Mouse (Mus musculus) adrenal gland, postnatal 14 days (tissue): ENCODE results near the gene Mbd6. TPM values are rescaled to one million over a fixed set of nuclear protein-coding genes. Genes with fewer than 3 reads are reported as not detected.

Experiments used
- DNase-seq: peaks from one replicate; pipeline ENCODE4 v3.0.0; 2021; ENCODE audit warnings: mixed read lengths
- total RNA-seq: library from RNA; stranded (reverse); gene quantifications from 2 replicates; pipeline ENCODE4 v1.2.3, GENCODE M21; 2021

Mbd6 gene
- total RNA-seq, 1 experiment from 2014 or later = 47.9 TPM

- no peak for DNase-seq
Measured at GRCm38 (mm10) chr10:127263631-127264030, 25.2 kb downstream of the Mbd6 start.

- peak; percentile 42 for DNase-seq
Measured at GRCm38 (mm10) chr10:127262548-127263398, 26.0 kb downstream of the Mbd6 start, which contains the start of gene Kif5a. Kif5a (minus strand) TSS chr10:127263348.

DNA sequence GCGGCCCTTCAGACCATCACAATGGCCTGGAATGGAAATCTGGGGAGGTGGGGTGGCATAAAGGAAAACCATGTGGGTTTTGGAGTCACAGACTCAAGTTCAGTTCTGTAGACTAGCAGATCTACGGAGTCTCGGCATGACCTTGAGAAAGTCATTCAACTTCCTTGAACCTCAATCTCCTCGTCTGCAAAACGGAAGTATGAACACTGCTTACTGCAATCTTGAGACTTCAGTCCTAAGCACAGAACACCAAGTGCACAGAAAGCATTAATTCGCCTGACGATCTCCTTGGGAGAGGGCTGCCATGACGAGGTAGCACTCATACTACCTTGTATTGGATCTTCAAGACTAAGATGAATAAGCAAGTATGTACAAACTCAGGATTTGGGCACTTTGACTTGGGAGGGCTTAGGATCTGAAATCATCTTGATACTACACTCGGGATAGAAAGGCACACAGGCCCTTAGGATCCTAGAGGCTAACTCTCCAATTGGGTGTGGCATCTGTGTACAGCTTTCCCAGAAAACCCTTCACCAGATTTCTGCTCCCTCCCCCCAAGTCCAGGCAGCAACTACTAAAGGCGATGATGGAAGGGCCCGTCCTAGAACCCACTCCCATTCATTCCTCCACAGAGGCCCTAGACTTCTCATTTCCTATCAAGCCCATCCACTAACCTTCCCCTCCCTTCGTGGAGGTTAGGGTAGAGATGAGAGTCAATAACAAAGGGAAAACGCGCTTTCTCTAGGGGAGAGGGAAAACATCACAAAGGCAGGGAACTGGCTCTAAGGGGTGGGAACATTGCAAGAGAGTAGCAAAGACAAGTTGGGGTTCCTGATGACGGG lies 26.9 kb downstream of the Mbd6 start:
- DNase-seq = no peak

DNA sequence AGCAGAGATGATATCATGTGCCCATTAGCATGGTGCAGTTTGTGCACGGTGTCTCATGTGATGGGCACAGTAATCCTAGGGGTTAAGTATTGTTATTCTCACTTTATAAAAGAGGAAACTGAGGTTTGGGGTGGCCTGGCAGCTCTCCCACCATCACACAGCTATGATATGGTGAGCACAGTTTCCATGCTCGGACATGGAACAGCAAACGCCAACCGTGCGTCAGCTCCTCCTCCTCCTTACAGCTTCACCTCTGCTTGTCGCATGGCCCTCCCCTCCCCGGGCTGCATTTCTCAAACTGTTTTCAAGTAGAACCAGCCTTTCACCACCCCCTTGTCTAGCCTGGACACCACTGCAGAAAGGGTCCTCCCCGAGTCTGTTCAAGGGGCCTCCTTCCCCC lies 30.3 kb downstream of the Mbd6 start:
- DNase-seq = no peak

DNA sequence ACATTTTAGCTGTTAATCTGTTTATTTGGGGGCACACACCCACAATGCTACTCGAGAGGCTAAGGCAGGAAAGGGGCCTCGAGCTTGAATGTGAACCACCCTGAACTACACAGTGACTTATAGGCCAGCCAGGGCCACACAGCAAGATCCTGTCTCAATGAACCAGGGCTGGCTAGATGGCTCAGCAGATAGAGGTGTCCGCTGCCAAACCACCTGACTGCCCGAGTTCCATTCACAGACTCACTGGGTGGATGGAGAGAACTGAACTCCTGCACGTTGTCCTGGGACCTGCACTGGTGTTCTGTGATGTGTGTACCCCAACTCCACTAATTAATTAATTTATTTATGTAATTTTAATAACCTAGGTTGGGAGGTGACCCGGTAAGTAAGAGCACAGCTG lies 31.0 kb downstream of the Mbd6 start:
- DNase-seq = no peak

DNA sequence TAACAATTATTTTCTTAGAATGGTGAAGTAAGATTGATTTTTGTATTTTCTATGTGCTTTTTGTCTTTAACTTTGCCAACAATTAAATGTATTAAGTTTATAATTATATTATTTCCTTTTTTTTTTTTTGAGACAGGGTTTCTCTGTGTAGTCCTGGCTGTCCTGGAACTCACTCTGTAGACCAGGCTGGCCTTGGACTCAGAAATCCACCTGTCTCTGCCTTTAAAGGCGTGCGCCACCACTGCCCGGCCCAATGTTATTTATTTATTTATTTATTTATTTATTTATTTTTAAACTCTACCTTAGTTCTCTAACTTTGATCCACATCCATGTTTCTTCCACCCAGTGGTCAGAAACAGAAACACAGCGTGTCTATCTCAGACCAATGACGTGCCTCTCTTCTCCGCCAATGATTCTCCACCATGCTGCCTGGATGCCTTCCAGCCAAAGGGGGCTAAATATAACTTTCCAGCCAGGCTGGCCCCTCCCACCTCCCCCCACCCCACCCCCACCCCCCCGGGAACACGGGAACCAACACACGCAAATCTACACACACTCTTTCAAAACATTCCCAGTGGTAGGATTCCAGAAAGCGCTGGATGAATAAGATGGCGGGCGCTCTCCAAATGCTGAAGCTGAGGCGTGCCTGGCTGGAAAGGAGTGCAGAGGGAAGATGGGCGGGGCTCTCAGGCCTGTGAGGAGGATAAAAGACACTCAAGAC lies 33.0 kb downstream of the Mbd6 start:
- DNase-seq = peak; percentile 83

GRCm38 (mm10) chr10:127250810-127251209 lies 38.0 kb downstream of the Mbd6 start:
- DNase-seq = no peak

DNA sequence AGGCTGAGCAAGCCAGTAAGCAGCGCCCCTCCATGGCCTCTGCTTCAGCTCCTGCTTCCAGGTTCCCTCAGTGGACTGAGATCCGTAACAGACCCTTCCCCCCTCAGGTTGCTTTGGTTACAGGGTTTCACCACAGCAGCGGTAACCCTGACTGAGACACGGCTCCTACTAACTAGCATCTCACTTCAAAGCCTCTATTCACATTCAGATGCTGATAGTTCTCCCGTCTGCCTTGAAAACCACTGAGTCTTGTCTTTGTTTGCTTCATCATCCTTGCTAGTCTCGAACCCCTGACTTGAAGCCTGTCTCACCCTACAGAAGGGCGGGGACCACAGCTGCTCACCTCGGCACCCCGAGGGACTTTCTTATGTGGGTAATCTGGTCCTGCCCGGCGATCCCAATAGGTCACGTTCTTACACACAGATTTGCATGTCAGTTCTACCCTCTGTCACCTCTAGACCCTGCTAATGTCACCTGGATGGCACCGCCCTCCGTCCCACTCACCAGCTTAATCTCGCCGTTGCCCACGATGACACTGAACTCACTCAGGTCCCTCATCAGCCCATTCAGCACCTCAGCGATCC lies 50.5 kb downstream of the Mbd6 start:
- no peak for DNase-seq

- no peak for DNase-seq
Measured at GRCm38 (mm10) chr10:127236541-127236940, 52.3 kb downstream of the Mbd6 start.

DNA sequence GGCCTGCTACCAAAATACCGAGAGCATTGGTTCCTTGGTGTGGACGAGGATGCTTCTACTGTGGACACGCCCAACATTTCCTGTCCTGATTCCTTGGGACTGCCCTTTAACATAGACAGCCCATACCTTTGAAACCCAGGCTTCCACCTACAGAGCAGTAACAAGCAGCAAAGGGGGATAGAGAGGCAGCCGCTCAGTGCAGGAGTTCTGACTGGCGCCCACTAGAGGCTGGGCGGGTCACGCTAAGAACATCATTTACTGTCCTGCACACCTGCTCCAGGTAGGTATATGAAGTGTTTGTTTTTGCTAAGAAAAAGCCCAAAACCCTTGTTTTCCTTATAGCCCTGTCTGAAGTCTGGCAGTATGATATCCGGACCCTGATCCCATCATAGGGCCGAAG lies 55.7 kb downstream of the Mbd6 start:
- no peak for DNase-seq

Other genes with a start within 250 kb of the Mbd6 start
- gene Mettl1, start 247.6 kb downstream of the Mbd6 start, total RNA-seq = 12.4 and 18.1 TPM in 2 replicates
- 0.15 and 0.23 TPM in 2 replicates for gene Eef1akmt3, start 247.5 kb downstream of the Mbd6 start, total RNA-seq
- 0.26 and 0.41 TPM in 2 replicates for gene Cyp27b1, start 240.8 kb downstream of the Mbd6 start, total RNA-seq
- 6.2 and 8.0 TPM in 2 replicates for gene March9, start 228.8 kb downstream of the Mbd6 start, total RNA-seq
- 242 and 253 TPM in 2 replicates for gene Cdk4, start 225.5 kb downstream of the Mbd6 start, total RNA-seq
- gene Tspan31, start 218.8 kb downstream of the Mbd6 start, total RNA-seq = 76.3 and 96.5 TPM in 2 replicates
- 6.9 and 14.3 TPM in 2 replicates for gene Agap2, start 213.7 kb downstream of the Mbd6 start, total RNA-seq
- 97.9 and 108 TPM in 2 replicates for gene Os9, start 167.9 kb downstream of the Mbd6 start, total RNA-seq
- 14.6 and 24.7 TPM in 2 replicates for gene B4galnt1, start 123.8 kb downstream of the Mbd6 start, total RNA-seq
- 10.4 and 10.8 TPM in 2 replicates for gene Slc26a10, start 108.4 kb downstream of the Mbd6 start, total RNA-seq
- gene Arhgef25, start 98.9 kb downstream of the Mbd6 start, total RNA-seq = 22.3 and 28.5 TPM in 2 replicates
- 60.7 and 66.5 TPM in 2 replicates for gene Dtx3, start 93.3 kb downstream of the Mbd6 start, total RNA-seq
- 28.5 and 29.2 TPM in 2 replicates for gene Pip4k2c, start 77.4 kb downstream of the Mbd6 start, total RNA-seq
- 7.6 and 11.5 TPM in 2 replicates for gene Kif5a, start 25.7 kb downstream of the Mbd6 start, total RNA-seq
- 142 and 153 TPM in 2 replicates for gene Dctn2, start 22.6 kb downstream of the Mbd6 start, total RNA-seq
- gene Mars, start 22.8 kb upstream of the Mbd6 start, total RNA-seq = 81.9 and 98.4 TPM in 2 replicates
- gene Arhgap9, start 32.9 kb upstream of the Mbd6 start, total RNA-seq = 2.1 and 15.2 TPM in 2 replicates
- 3.9 and 4.7 TPM in 2 replicates for gene Gli1, start 53.0 kb upstream of the Mbd6 start, total RNA-seq
- gene Inhbe, start 65.4 kb upstream of the Mbd6 start, total RNA-seq = 0.82 TPM in 1 of 2 replicates, not detected in the other
- gene Inhbc, start 81.4 kb upstream of the Mbd6 start, total RNA-seq = 0.79 and 14.4 TPM in 2 replicates
- gene R3hdm2, start 91.3 kb upstream of the Mbd6 start, total RNA-seq = 113 TPM in 2 replicates
- 1.7 and 2.7 TPM in 2 replicates for gene Stac3, start 212.7 kb upstream of the Mbd6 start, total RNA-seq
- gene Ndufa4l2, start 225.9 kb upstream of the Mbd6 start, total RNA-seq = 53.5 and 55.7 TPM in 2 replicates
- gene Shmt2, start 233.4 kb upstream of the Mbd6 start, total RNA-seq = 50.9 and 57.3 TPM in 2 replicates
- gene Nxph4, start 245.5 kb upstream of the Mbd6 start, total RNA-seq = 7.4 and 8.0 TPM in 2 replicates